Mouse (Mus musculus) kidney, postnatal 0 days (tissue): ENCODE data around the gene Prkce. TPM values are rescaled to one million over a fixed set of nuclear protein-coding genes. Genes with fewer than 3 reads are reported as not detected.

Source experiments
- ATAC-seq: fragments of 200-750 bp; cut with Nextera tagmentation; replicated peaks from 2 replicates; pipeline ENCODE4 v1.8.0; 2017; ENCODE audit warnings: low read depth, moderate number of reproducible peaks, moderate TSS enrichment, moderate library complexity; ENCODE audit not compliant: low FRiP score
- DNase-seq: peaks from one replicate; pipeline ENCODE4 v3.0.0-alpha.2; 2016; ENCODE audit warnings: low spot score
- H3K27ac ChIP-seq: fragments of 300-500 bp; sonication (generic); 2 replicates; pipeline ENCODE4 v1.5.1; 2014; ENCODE audit warnings: mild to moderate bottlenecking
- H3K27me3 ChIP-seq: fragments of 300-500 bp; sonication (generic); 2 replicates; pipeline ENCODE4 v1.6.1; 2014; ENCODE audit warnings: low read length, mixed read lengths; ENCODE audit not compliant: insufficient read depth
- H3K36me3 ChIP-seq: fragments of 300-500 bp; sonication (generic); 2 replicates; pipeline ENCODE4 v1.6.1; 2014; ENCODE audit warnings: low read length, mixed read lengths; ENCODE audit not compliant: insufficient read depth
- H3K4me1 ChIP-seq: fragments of 300-500 bp; sonication (generic); replicated peaks from 2 replicates; pipeline ENCODE4 v1.6.1; 2014; ENCODE audit warnings: antibody characterized with exemption, low read length, mixed read lengths; ENCODE audit not compliant: insufficient read depth
- H3K4me2 ChIP-seq: fragments of 300-500 bp; sonication (generic); 2 replicates; pipeline ENCODE4 v1.6.1; 2014; ENCODE audit warnings: mild to moderate bottlenecking, low read length, moderate library complexity, mixed read lengths
- H3K4me3 ChIP-seq: fragments of 300-500 bp; sonication (generic); replicated peaks from 2 replicates; pipeline ENCODE4 v1.5.1; 2014; ENCODE audit warnings: low read depth, low read length
- H3K9ac ChIP-seq: fragments of 300-500 bp; sonication (generic); 2 replicates; pipeline ENCODE4 v1.6.1; 2014; ENCODE audit warnings: low read depth, low read length
- H3K9me3 ChIP-seq: fragments of 300-500 bp; sonication (generic); replicated peaks from 2 replicates; pipeline ENCODE4 v1.6.1; 2016; ENCODE audit warnings: low read length, inconsistent platforms, mixed read lengths
- CTCF ChIP-seq: IDR thresholded peaks from 2 replicates; pipeline ENCODE4 v1.5.1; 2016; ENCODE audit warnings: antibody characterized with exemption, low read depth, mild to moderate bottlenecking, moderate library complexity
- WGBS: fragments of 180-500 bp; shearing (Covaris S2); extraction: QIAGEN DNeasy Blood & Tissue Kit; methylation state at CpG from one replicate; pipeline ENCODE4 v1.1.7; 2014; 5-methylcytosine and 5-hydroxymethylcytosine counted together
- polyA plus RNA-seq: library from polyadenylated mRNA; unstranded; fragments of >200 nt; fragmentation: Nextera tagmentation; extraction: Ambion mirVana; gene quantifications from 2 replicates; pipeline ENCODE4 v1.2.1, GENCODE M21; 2015

Gene Prkce
- 5.8 and 6.0 TPM in 2 replicates for polyA plus RNA-seq

GRCm38 (mm10) chr17:86167320-86168230 lies at the start of gene Prkce:
Gene Prkce, plus strand, starts transcription at chr17:86167785.
- peaks cover 15% of the 10 kb centered on the region for H3K4me1 ChIP-seq
- H3K36me3 ChIP-seq, result 0 out of 2 replicates have a peak, but pooled peaks cover 4% of the 10 kb centered on the region
- ATAC-seq (peak; percentile 68), DNase-seq (peak; percentile 92)
- H3K27ac ChIP-seq, result peak within 1 kb of the TSS; percentile 99
- no peaks in the 10 kb centered on the region for H3K9me3 ChIP-seq
- H3K27me3 ChIP-seq, result no peaks in the 10 kb centered on the region
- peak within 1 kb of the TSS; percentile 83 for H3K4me3 ChIP-seq
- H3K4me2 ChIP-seq, result peak within 1 kb of the TSS; percentile 95
- peak; percentile 59 for TF ChIP-seq CTCF
- peak within 1 kb of the TSS; percentile 92 for H3K9ac ChIP-seq
- WGBS, result under 1% methylated on average over 91 of the region's 115 CpGs

GRCm38 (mm10) chr17:86123146-86123545 lies 44.4 kb upstream of the Prkce start:
- no peaks in the 10 kb centered on the region for H3K4me1 ChIP-seq
- H3K4me2 ChIP-seq, result no peak overlapping the region
- no peak overlapping the region for H3K9ac ChIP-seq
- ATAC-seq (no peak), DNase-seq (no peak)
- H3K36me3 ChIP-seq, result peaks cover 22% of the 10 kb centered on the region
- no peak for TF ChIP-seq CTCF
- no peak overlapping the region for H3K4me3 ChIP-seq
- no peak overlapping the region for H3K27ac ChIP-seq
- H3K27me3 ChIP-seq, result no peaks in the 10 kb centered on the region
- 89% methylated on average over 3 of the region's 3 CpGs for WGBS
- no peaks in the 10 kb centered on the region for H3K9me3 ChIP-seq

- Histone ChIP-seq H3K4me1 (no peaks in the 10 kb centered on the region), H3K27me3 (no peaks in the 10 kb centered on the region), H3K9me3 (no peaks in the 10 kb centered on the region), H3K9ac (no peak overlapping the region), H3K27ac (no peak overlapping the region), H3K36me3 (peaks cover 10% of the 10 kb centered on the region), H3K4me2 (no peak overlapping the region), H3K4me3 (no peak overlapping the region)
- peak; percentile 52; the same call in 1 of the 2 replicates for TF ChIP-seq CTCF
- peak; percentile 31 for DNase-seq
- no peak for ATAC-seq
- WGBS, result 76% methylated on average over 5 of the region's 5 CpGs
Observed at GRCm38 (mm10) chr17:86125908-86126307, 41.7 kb upstream of the Prkce start.

DNA sequence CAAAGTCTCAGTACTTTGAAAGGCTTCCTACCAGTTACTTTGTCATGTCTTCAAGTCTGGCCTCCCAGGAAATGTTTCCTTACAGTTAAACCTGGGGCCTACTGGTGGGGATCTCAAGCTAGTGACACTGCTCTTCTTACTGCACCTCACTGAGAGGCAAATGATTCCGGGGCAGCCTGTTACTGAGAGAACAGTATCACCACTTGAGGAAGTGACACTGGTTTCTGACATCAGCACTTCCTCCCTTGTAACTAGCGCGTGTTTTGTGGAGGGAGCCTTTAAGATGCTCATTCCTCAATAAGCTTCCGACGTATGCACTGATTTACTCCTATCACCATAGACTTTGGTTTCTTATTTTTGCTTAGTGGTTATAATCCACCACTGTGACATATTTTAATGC lies 39.4 kb upstream of the Prkce start:
- TF ChIP-seq CTCF, result no peak
- Histone ChIP-seq H3K9ac (no peak overlapping the region), H3K9me3 (no peaks in the 10 kb centered on the region), H3K4me2 (no peak overlapping the region), H3K27me3 (no peaks in the 10 kb centered on the region), H3K4me3 (no peak overlapping the region), H3K27ac (no peak overlapping the region), H3K4me1 (no peaks in the 10 kb centered on the region), H3K36me3 (peaks cover 13% of the 10 kb centered on the region)
- ATAC-seq (no peak), DNase-seq (no peak)
- WGBS, result 90% methylated on average over 5 of the region's 5 CpGs

GRCm38 (mm10) chr17:86132534-86132933 lies 35.1 kb upstream of the Prkce start:
- peak; percentile 91 for DNase-seq
- TF ChIP-seq CTCF, result peak; percentile 65
- no peak overlapping the region for H3K4me3 ChIP-seq
- H3K4me2 ChIP-seq, result no peak overlapping the region
- no peak overlapping the region for H3K9ac ChIP-seq
- H3K27me3 ChIP-seq, result no peaks in the 10 kb centered on the region
- H3K36me3 ChIP-seq, result peaks cover 22% of the 10 kb centered on the region
- 36% methylated on average over 5 of the region's 5 CpGs for WGBS
- no peaks in the 10 kb centered on the region for H3K4me1 ChIP-seq
- ATAC-seq, result peak; percentile 65
- H3K9me3 ChIP-seq, result no peaks in the 10 kb centered on the region
- no peak overlapping the region for H3K27ac ChIP-seq

DNA sequence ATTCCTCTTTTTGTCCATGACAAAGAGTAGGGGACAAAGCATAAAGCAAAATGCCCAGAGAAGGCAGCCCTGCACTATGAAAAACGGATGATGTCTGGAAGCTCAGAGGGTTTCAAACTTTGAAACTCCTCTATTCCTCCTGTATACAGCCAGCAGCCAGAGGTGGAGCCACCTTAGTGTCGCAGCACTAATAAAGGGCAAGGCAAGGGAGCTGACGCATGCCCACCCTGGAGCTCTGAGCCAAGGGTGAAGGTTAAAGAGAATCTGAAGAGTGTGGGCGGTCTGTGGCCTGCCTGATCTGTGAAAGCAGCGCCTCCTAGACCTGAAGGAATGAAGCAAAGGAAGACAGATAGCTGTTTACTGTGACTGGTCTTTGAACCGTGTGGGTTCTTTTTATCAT lies 33.1 kb upstream of the Prkce start:
- WGBS, result 74% methylated on average over 6 of the region's 6 CpGs
- no peak overlapping the region for H3K4me3 ChIP-seq
- H3K36me3 ChIP-seq, result peaks cover 29% of the 10 kb centered on the region; the same call in 1 of the 2 replicates

More for the DNA sequence above, 33.1 kb upstream of the Prkce start:
- Histone ChIP-seq H3K9me3 (no peaks in the 10 kb centered on the region), H3K27ac (no peak overlapping the region), H3K9ac (no peak overlapping the region), H3K27me3 (no peaks in the 10 kb centered on the region), H3K4me2 (no peak overlapping the region), H3K4me1 (no peaks in the 10 kb centered on the region)
- no peak for TF ChIP-seq CTCF
- peak; percentile 8 for DNase-seq
- no peak for ATAC-seq
